Mouse (Mus musculus) C2C12 (cell line): ENCODE data around the gene Plekhm1.

Experiments
- CEBPB ChIP-seq: IDR thresholded peaks from one replicate; pipeline ENCODE4 v1.6.1; 2011; ENCODE audit warnings: low read depth, mild to moderate bottlenecking, control low read depth, moderate library complexity
- CTCF ChIP-seq: IDR thresholded peaks from one replicate; pipeline ENCODE4 v1.5.1; 2011; ENCODE audit not compliant: control insufficient read depth, insufficient read depth, insufficient read length
- MAX ChIP-seq: IDR thresholded peaks from one replicate; pipeline ENCODE4 v1.6.1; 2011; ENCODE audit warnings: mild to moderate bottlenecking, control low read depth
- MYOG ChIP-seq: IDR thresholded peaks from one replicate; pipeline ENCODE4 v1.6.1; 2011; ENCODE audit not compliant: control insufficient read depth, insufficient read length; ENCODE audit errors: extremely low read depth
- USF1 ChIP-seq: IDR thresholded peaks from one replicate; pipeline ENCODE4 v1.6.1; 2011; ENCODE audit warnings: low read depth, mild to moderate bottlenecking, control low read depth, moderate library complexity

- TF ChIP-seq CTCF (no peak), USF1 (no peak), MAX (no peak), MYOG (no peak), CEBPB (no peak)
These were observed 69.4 kb downstream of the Plekhm1 start for GRCm38 (mm10) chr11:103343063-103343462.
